ENCODE assay signal across 34 mouse cellular contexts in the genomic region with DNA sequence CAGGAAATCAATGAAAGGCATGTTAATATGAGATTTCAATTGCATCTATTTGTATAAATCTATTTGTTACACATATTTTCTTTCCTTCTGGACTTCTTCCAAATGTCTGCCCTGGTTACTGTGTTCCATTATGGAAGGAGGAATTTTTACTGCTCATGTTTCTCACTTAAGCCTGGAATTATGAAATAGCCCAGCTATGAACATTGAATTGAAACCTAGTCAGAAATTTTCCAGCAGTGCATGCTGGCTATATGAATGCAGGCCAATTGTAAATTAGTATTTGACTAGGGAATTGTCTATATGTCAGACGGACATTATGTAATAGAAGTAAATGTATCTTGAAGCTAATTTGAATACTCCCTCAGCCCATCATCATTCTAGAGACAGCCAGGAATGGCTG.
"Had no signal": no experiment of that assay in that cellular context is flagged by ENCODE, and none has a peak within 500 bp of the region (broad histone marks: within the 10 kb centered on the region; RNA-seq: fewer than 3 reads in every experiment).

No protein-coding gene starts in this region.

- H3K9me3 ChIP-seq: heart, embryonic 12.5 days; heart, embryonic 13.5 days; heart, embryonic 15.5 days; hindbrain, embryonic 10.5 days; hindbrain, embryonic 12.5 days; hindbrain, embryonic 13.5 days; hindbrain, embryonic 15.5 days; intestine, embryonic 15.5 days; kidney, embryonic 15.5 days had no signal

- H3K4me2 ChIP-seq: heart, embryonic 12.5 days; heart, embryonic 13.5 days; heart, embryonic 15.5 days; hindbrain, embryonic 12.5 days; hindbrain, embryonic 13.5 days; hindbrain, embryonic 14.5 days; hindbrain, embryonic 15.5 days; intestine, embryonic 15.5 days; kidney, embryonic 15.5 days had no signal

- H3K36me3 ChIP-seq: heart, embryonic 12.5 days; heart, embryonic 13.5 days; heart, embryonic 15.5 days; hindbrain, embryonic 10.5 days; hindbrain, embryonic 12.5 days; hindbrain, embryonic 13.5 days; hindbrain, embryonic 15.5 days; intestine, embryonic 15.5 days; kidney, embryonic 15.5 days had no signal

- ATAC-seq: hindbrain, embryonic 16.5 days; hindbrain, postnatal 0 days; inflammation-experienced regulatory T-cells, adult 6 months; intestine, embryonic 15.5 days; intestine, embryonic 16.5 days; intestine, postnatal 0 days had no signal

- H3K9ac ChIP-seq: heart, embryonic 12.5 days; heart, embryonic 13.5 days; heart, embryonic 15.5 days; hindbrain, embryonic 12.5 days; hindbrain, embryonic 13.5 days; hindbrain, embryonic 14.5 days; hindbrain, embryonic 15.5 days; intestine, embryonic 15.5 days; kidney, embryonic 15.5 days had no signal

- DNase-seq: heart, postnatal 10 days; heart, postnatal 14 days; heart, postnatal 36 days; heart, postnatal 4 days; kidney, adult 11 months; kidney, adult 18-20 months; kidney, adult 2 months; kidney, adult 8-10 months; kidney, adult 9 months; kidney, postnatal 10 days; kidney, postnatal 14 days; kidney, postnatal 25 days; kidney, postnatal 36 days; kidney, postnatal 4 days; layer of hippocampus, adult 9-11 months; layer of hippocampus, postnatal 36 days had no signal

- H3K4me1 ChIP-seq: heart, embryonic 12.5 days; heart, embryonic 13.5 days; heart, embryonic 15.5 days; hindbrain, embryonic 10.5 days; hindbrain, embryonic 12.5 days; hindbrain, embryonic 13.5 days; hindbrain, embryonic 15.5 days; intestine, embryonic 15.5 days; kidney, embryonic 15.5 days had no signal

- H3K27ac ChIP-seq: heart, embryonic 13.5 days; heart, embryonic 15.5 days; hindbrain, embryonic 10.5 days; hindbrain, embryonic 12.5 days; hindbrain, embryonic 13.5 days; hindbrain, embryonic 14.5 days; hindbrain, embryonic 15.5 days; hindbrain, postnatal 0 days; intestine, embryonic 15.5 days; kidney, embryonic 15.5 days; kidney, postnatal 0 days; layer of hippocampus, adult 2 months; left cerebral cortex, adult 2 months had no signal

- H3K4me3 ChIP-seq: heart, embryonic 12.5 days; heart, embryonic 13.5 days; heart, embryonic 15.5 days; hindbrain, embryonic 10.5 days; hindbrain, embryonic 12.5 days; hindbrain, embryonic 13.5 days; hindbrain, embryonic 15.5 days; intestine, embryonic 15.5 days; kidney, embryonic 15.5 days; layer of hippocampus, adult 2 months; left cerebral cortex, adult 2 months had no signal

- H3K27me3 ChIP-seq: heart, embryonic 12.5 days; heart, embryonic 13.5 days; heart, embryonic 15.5 days; hindbrain, embryonic 12.5 days; hindbrain, embryonic 13.5 days; hindbrain, embryonic 15.5 days; intestine, embryonic 15.5 days; kidney, embryonic 15.5 days had no signal
